Mouse (Mus musculus) spleen, postnatal 14 days (tissue): ENCODE measurements around the gene Prss48.

Experiments used
- DNase-seq, 2 experiments: peaks; one replicate each; pipeline ENCODE4 v3.0.0; 2021 to 2022; ENCODE audit warnings: low spot score in 2 of 2

Prss48 gene

GRCm38 (mm10) chr3:86002423-86002822, at the start of gene Prss48:
Gene Prss48, minus strand, starts transcription at chr3:86002491.
- peak in 1 of 2 experiments; percentile 2 for DNase-seq

DNA sequence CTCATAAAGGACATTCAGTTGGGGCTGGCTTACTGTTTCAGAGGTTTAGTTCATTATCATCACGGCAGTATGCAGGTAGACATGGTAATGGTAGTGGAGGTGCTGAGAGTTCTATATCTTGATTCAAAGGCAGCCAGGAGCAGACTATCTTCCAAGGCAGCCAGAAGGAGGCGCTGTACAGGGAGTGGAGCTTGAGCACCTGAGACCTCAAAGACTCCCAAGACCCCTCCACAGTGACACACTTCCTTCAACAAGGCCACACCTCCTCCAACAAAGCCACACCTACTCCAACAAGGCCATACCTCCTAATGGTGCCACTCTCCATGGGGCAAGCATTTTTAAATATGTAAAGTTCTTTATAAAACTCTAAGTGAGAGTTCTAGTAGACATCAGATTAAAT, 46.8 kb upstream of the Prss48 start:
- DNase-seq, result no peak

GRCm38 (mm10) chr3:86047686-86048408, 45.6 kb upstream of the Prss48 start:
- no peak for DNase-seq

- DNase-seq, result no peak
Measured at GRCm38 (mm10) chr3:86040286-86041201, 38.3 kb upstream of the Prss48 start.

- DNase-seq, result no peak
Measured at GRCm38 (mm10) chr3:86038648-86039047, 36.4 kb upstream of the Prss48 start.

GRCm38 (mm10) chr3:86037926-86038484, 35.7 kb upstream of the Prss48 start:
- DNase-seq, result no peak

DNA sequence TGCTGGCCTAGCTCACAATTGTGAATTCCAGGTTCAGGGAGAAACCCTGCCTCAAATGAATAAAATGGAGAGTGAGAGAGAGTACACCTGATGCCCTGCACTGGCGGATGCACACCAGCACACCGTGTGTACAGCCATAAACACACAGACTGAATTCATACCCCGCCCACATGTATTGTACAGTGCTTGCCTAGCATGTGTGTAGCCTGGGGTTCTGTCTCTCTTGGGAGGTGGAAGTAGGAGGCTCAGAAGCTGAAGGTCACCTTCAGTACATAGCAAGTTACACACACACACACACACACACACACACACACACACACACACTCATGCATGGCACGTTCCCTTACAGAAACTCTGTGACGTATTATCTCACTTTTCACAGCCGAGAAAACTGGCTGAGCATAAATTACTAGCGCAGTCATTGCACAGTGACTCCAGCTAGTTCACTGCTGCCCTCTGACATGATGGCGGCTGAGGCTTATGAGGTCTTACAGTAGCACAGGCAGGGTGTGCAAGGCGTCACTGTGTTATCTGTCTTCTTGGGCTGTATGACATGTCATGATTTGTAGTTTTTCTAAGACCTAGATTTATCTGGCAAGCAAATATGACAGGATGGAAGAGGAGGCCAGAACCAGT, 31.3 kb upstream of the Prss48 start:
- no peak for DNase-seq

DNA sequence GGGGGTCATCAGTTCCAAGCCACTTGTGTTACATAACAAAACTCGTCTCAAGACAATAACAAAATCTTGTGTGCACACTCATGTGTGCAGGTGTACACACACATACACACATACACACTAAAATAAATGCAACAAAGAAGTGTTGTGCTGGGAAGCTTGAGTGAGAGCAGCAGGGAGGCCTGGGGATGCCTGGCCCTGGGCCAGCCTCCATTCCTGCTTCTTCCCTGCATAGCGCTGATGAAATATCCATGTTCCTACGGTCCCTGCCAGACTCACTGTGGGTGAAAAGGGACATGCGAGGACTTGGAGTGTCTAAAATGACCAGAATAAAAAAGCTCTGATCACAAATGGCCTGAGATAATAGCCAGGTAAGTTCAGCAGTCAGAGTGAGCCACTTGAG, 28.3 kb upstream of the Prss48 start:
- no peak for DNase-seq

DNA sequence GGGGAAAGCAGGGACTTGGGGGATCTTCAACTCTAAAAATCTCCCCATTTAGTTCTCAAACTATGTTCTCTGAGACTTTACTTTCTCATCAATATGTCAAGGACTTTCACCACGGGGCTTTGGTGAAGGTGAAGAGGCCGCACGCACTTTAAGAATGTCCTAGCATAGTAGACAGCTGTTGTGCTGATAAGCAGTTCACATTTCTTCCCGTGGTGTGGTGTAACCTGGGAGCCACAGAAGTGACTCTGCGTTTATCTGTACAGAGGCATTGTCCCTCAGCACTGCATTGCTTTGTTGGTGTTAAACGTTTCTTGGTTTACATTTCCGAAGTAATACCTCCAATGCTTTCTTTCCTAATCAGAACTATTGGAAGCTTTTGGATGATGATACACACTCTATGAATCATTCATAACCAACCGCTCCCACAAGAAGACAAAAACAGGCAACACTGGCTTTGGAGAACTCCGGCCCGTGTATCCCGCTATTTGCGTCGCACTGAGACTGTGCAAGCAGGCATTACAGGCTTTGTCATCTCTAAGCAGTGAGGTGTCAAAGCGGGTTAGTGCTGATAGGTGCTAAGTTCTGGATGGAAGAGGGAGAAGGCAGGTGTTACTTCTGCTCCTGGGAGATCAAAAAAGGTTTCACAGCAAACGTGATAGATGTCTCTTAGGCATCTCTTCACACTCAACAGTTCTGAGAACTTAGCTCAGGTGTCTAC, 26.5 kb upstream of the Prss48 start:
- no peak for DNase-seq

DNA sequence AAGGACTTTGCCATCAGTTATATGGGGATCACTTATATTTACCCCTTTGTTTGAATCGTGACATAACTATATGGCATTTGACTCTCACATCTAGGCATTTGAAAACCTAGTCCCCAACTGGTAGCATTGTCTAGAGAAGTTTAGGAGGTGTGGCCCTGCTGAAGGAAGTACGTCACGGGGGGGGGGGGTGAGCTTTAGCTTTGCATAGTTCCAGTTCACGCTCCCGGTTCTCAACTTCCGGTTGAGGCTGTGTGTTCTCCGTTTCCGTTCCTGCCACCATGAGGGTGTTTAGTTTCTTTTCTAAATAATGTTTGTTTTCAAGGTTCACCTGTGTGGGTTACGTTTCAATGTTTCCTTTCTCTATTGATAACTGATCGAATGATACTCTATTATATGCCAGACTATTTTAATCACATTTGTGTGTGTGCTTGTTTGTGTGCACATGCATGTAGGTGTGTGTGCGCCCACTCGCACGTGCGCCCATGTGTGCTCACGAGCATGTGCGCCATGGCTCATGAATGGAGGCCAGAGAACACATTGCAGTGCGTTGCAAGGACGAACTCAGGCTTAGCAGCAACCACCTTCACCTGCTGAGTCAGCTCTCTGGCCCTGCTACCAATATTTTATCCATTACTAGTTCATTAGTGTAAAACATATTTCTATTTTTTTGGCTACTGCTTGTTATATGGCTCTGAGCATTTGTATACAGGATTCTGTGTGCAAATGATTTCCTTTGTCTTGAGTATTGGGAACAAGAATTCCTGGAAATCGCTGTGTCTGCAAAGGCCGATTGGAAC, 23.2 kb upstream of the Prss48 start:
- no peak for DNase-seq

DNA sequence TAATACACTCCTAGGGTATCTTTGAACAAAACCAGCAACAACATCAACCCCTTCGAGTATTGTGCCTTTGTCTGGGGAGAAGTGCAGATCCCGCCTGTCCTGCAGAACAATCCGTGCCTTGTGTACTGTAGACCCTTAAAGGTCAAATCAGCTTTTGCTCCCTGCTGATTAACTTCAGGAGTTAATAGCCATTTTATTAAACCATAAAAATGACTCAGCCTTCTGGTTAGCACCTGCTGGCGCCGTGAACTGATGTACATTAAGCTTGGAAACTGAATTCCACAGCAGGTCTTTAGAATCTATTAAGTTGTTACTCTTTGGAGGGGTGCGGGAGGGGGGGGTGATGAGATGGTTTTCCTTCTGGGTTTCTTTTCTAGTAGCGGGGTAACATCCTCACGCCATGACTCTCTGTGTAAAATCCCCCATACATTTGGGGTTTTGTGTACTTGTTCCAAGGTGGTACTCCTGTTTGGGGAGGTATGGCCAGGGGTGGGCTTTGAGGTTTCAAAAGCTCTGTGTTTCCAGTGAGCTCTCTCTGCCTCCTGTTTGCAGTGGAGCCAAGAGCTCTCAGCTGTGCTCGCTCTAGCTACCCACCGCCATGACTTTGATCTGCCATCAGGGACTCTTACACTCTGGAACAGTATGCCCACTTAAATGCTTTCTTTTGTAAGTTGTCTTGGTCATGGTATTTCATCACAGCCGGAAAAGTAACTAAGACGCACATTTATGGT, 21.9 kb upstream of the Prss48 start:
- DNase-seq, result no peak

DNA sequence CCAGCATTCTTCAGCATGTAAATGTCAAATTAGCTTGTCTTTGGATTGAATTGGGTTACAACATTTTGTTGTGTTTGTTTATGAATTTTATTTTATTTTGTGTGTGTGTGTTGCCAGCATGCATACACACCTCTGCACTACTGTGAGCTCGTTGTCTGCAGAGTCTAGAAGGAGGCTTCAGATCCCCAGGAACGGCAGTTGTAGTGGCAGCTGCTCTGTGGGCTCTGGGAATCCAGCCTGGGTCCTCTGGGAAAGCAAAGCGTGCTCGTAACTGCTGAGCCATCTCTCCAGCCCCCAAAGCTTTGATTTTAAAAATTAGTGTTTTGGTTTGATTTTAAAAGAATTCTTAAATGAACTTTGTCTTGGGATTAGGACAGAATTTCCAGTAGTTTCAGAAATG, 19.4 kb upstream of the Prss48 start:
- DNase-seq, result no peak

DNA sequence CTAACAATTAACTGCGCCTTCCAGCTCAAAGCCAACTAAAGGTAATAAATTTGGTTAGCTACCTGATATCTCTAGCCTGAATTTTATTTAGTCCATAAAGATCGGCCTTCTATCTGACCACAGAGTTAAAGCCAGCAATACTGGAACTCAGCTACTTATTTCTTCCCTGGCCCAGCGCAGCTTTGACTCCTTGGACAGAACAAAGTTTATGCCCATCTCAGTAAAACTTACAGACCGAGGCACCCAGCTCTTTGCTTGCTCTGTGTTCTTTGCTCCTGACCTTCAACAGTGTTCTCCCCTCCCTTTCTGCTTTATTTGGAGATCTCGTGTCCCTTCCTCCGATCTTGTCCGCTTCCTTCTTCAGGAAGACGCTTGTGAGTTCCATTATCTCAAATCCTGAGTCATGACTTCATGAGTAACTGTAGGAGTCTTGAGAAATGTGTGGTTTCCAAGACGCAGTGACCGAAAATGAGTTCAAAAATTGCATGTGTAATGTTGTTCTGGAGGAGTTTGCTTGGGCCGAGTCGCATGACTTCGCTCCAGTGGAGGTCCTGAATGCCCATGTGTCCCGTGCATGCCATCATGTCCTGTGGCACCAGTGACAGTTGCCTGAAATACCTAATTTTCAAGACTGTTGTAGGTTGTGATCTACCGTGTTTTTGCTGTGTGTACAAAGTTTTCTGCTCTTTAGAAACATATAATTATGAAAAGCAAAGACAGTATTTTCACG, 18.8 kb upstream of the Prss48 start:
- DNase-seq, result no peak

- no peak for DNase-seq
Measured at GRCm38 (mm10) chr3:86017484-86017883, 15.2 kb upstream of the Prss48 start.

- no peak for DNase-seq
Measured at GRCm38 (mm10) chr3:86016965-86017364, 14.7 kb upstream of the Prss48 start.

DNA sequence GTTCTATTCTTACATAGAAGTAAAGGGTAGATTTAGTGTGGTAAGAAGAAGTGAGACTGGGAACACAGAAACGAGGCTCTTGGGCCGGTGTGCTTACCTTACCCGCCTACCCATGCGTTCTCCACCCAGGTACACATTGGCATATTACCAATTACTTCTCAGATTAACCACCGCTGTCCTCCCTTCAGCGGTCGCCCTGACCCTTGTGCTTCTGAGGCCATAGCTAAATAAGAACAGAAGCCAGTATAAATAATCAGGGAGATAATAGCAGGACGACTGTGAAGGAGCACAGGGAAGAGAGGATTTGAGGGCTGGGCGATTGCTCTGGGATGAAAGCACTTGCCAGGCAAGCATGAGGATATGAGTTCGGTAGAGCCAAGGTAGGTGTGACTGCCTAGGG, 11.5 kb upstream of the Prss48 start:
- no peak for DNase-seq

GRCm38 (mm10) chr3:86011833-86012232, 9.5 kb upstream of the Prss48 start:
- DNase-seq, result no peak

- DNase-seq, result no peak
Measured at GRCm38 (mm10) chr3:86011373-86011772, 9.1 kb upstream of the Prss48 start.

DNA sequence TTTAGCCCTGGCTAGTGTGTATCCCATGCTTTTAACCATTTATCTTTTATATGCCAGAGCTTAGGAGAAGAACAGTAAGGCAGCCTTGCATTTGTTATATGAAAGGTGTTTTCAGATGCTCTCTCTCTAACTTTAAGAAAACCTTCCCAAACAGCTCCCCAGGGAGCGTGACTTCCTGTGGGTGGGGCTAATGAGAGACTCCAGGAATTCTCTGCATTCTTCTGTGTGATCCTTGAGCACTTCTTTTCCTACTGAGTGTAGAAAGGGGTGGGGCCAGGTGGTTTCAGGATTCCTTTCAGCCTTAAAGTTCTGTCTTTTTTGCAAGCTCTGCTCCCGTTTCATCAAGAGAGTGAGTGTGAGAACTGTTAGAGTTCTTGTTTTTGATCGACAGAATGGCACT, 8.3 kb upstream of the Prss48 start:
- DNase-seq, result no peak
